Mouse (Mus musculus): ENCODE data around the gene Upp2. TPM values are rescaled to one million over a fixed set of nuclear protein-coding genes. Genes with fewer than 3 reads are reported as not detected.

Gene Upp2
- total RNA-seq, 4 experiments from 2014 or later: 1.9 to 4.7 (median 3.3) TPM

DNA sequence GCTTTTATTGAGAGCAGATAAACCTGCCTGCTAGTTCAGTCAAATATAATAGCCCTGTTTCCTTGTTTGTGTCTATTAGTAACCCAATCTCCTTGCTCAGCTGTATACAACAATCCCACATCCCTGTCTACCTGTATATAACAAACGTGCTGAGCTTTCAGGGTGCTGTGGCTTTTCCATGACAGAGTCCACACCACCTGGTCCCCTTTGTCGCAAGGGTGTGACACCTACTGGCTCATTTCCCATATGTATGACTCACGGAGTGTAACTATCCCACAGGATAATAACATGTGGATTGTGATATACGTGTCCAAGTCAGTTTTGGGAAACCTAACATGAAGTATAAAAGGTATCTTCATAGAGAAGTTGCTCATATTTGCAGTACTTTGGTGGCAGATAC lies 275.3 kb downstream of the Upp2 start:
- no peak for DNase-seq (ENCODE audit: low spot score)

Other genes starting within 250 kb of the Upp2 start
- under 1 TPM; 0.14 to 0.69 (median 0.21) TPM for gene Acvr1c, start 209.4 kb upstream of the Upp2 start, total RNA-seq (2022)
- not detected for gene Gm17409, start 97.2 kb upstream of the Upp2 start, total RNA-seq (2022)
- 10 to 100 TPM; 14.2 to 17.0 (median 15.0) TPM for gene Acvr1, start 141 bp upstream of the Upp2 start, total RNA-seq (2022)